Mouse (Mus musculus) stomach, embryonic 16.5 days (tissue): Measurements from ENCODE around the gene Bbs9. TPM values are rescaled to one million over a fixed set of nuclear protein-coding genes. Genes with fewer than 3 reads are reported as not detected.

Experiments used
- ATAC-seq: fragments of 200-750 bp; cut with Nextera tagmentation; 2 replicates; pipeline ENCODE4 v1.8.0; 2017; ENCODE audit warnings: moderate number of reproducible peaks, moderate TSS enrichment; ENCODE audit not compliant: insufficient read depth, low FRiP score
- H3K27ac ChIP-seq: fragments of 300-500 bp; sonication (generic); 2 replicates; pipeline ENCODE4 v1.5.1; 2014; ENCODE audit warnings: low read length
- H3K27me3 ChIP-seq: fragments of 300-500 bp; sonication (generic); 2 replicates; pipeline ENCODE4 v1.6.1; 2014; ENCODE audit warnings: low read length, control low read depth, mixed read lengths; ENCODE audit not compliant: control insufficient read depth, insufficient read depth
- H3K36me3 ChIP-seq: fragments of 300-500 bp; sonication (generic); 2 replicates; pipeline ENCODE4 v1.6.1; 2014; ENCODE audit warnings: low read length; ENCODE audit not compliant: control insufficient read depth, insufficient read depth
- H3K4me1 ChIP-seq: fragments of 300-500 bp; sonication (generic); 2 replicates; pipeline ENCODE4 v1.6.1; 2014; ENCODE audit warnings: low read length, control low read depth, mixed read lengths; ENCODE audit not compliant: control insufficient read depth, insufficient read depth
- H3K4me2 ChIP-seq: fragments of 300-500 bp; sonication (generic); 2 replicates; pipeline ENCODE4 v1.6.1; 2014; ENCODE audit warnings: low read depth, low read length, mixed read lengths
- H3K4me3 ChIP-seq: fragments of 300-500 bp; sonication (generic); replicated peaks from 2 replicates; pipeline ENCODE4 v1.5.1; 2014; ENCODE audit warnings: mild to moderate bottlenecking, low read length
- H3K9ac ChIP-seq: fragments of 300-500 bp; sonication (generic); 2 replicates; pipeline ENCODE4 v1.6.1; 2014; ENCODE audit warnings: low read length
- H3K9me3 ChIP-seq: fragments of 300-500 bp; sonication (generic); replicated peaks from 2 replicates; pipeline ENCODE4 v1.6.1; 2016; ENCODE audit warnings: low read length, control low read depth; ENCODE audit not compliant: control insufficient read depth
- WGBS: fragments of 180-500 bp; shearing (Covaris S2); extraction: QIAGEN DNeasy Blood & Tissue Kit; methylation state at CpG from one replicate; pipeline ENCODE4 v1.1.7; 2014; 5-methylcytosine and 5-hydroxymethylcytosine counted together
- polyA plus RNA-seq: library from polyadenylated mRNA; unstranded; fragments of >200 nt; fragmentation: Nextera tagmentation; extraction: Ambion mirVana; gene quantifications from 2 replicates; pipeline ENCODE4 v1.2.1, GENCODE M21; 2015

The Bbs9 gene
- polyA plus RNA-seq, 1 experiment from 2014 or later, result 12.2 TPM

DNA sequence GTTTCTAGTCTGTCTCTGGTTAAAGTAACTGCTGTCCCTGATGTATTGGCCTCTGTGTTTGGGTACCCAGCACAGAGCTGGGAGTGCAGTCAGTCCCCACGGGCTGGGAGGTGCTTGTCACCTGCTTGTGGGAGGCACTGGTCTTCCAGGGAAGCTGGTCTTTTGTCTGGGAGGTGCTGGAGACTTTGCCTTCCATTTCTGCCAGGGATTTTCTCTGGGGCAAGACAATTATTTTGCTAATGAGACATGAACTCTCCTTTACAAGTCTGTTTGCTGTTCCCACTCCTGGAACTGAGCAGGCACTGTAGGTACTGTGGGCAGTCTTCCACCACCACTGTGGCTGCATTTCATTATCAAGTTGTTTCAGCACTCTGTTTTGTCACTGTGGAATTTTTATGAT lies 223.0 kb downstream of the Bbs9 start:
- H3K4me3 ChIP-seq, result no peak overlapping the region
- no peak overlapping the region for H3K4me2 ChIP-seq
- H3K27me3 ChIP-seq, result no peaks in the 10 kb centered on the region
- H3K9ac ChIP-seq, result no peak overlapping the region
- H3K9me3 ChIP-seq, result no peaks in the 10 kb centered on the region; the same call in 1 of the 2 replicates
- H3K27ac ChIP-seq, result no peak overlapping the region
- no peak for ATAC-seq
- 25% methylated on average over 1 of the region's 1 CpGs for WGBS
- no peaks in the 10 kb centered on the region for H3K4me1 ChIP-seq
- no peaks in the 10 kb centered on the region for H3K36me3 ChIP-seq

DNA sequence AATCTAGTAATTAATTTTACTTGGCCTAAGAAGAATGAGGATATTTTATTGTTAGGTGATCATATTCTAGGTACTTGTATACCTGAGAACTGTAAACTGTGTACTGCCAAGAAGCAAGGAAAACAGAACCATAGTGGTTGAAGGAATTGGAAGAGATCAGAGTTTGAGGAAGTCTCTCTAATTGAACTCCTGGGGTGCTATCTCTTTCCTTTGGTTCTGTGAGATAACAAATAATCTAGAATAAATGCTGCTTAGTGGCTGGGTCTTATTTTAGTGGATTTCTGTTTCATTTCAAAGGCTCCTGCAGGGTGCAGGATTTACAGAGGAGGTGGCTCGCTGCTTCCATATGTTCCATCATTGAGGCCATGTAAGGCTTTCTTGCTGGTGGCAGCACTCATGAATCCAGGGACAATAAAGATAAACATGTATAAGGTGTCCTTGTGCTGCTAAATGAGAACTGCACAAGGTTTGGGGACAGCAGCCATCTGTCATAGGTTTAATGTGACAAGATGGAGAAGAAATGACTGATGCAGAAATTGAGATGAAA lies 226.6 kb downstream of the Bbs9 start:
- Histone ChIP-seq H3K36me3 (no peaks in the 10 kb centered on the region), H3K9me3 (no peaks in the 10 kb centered on the region; the same call in 1 of the 2 replicates), H3K27ac (no peak overlapping the region), H3K4me1 (no peaks in the 10 kb centered on the region), H3K4me2 (no peak overlapping the region), H3K9ac (no peak overlapping the region), H3K27me3 (no peaks in the 10 kb centered on the region), H3K4me3 (no peak overlapping the region)
- no peak for ATAC-seq
- 84% methylated on average over 1 of the region's 1 CpGs for WGBS

DNA sequence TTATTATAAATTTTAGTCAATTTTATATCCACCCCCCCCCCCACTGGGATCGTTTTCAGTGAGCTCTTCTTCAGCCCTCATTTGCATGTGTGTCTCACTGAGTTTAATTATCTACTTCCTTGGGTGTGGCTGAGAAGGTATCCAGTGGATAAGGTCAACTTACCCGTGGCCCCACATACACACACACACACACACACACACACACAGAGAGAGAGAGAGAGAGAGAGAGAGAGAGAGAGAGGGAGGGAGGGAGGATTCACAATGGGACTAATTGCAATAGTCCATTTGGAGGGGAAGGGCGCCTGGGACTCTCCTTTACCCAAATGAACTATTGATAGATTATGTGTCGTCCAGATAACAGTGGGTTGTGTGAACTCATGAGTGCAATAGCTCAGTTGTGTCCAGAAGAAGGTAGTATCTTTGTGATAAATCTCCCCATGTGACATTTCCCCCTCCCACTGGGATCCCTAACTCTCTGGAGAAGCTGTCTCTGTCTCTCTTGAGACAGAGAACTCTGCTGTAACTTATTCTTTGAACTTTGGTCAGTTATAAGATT lies 227.4 kb downstream of the Bbs9 start:
- Histone ChIP-seq H3K9ac (no peak overlapping the region), H3K27me3 (no peaks in the 10 kb centered on the region), H3K4me2 (no peak overlapping the region), H3K36me3 (no peaks in the 10 kb centered on the region), H3K27ac (no peak overlapping the region), H3K9me3 (no peaks in the 10 kb centered on the region; the same call in 1 of the 2 replicates), H3K4me3 (no peak overlapping the region), H3K4me1 (no peaks in the 10 kb centered on the region)
- WGBS, result 79% methylated on average over 4 of the region's 4 CpGs
- ATAC-seq, result no peak

DNA sequence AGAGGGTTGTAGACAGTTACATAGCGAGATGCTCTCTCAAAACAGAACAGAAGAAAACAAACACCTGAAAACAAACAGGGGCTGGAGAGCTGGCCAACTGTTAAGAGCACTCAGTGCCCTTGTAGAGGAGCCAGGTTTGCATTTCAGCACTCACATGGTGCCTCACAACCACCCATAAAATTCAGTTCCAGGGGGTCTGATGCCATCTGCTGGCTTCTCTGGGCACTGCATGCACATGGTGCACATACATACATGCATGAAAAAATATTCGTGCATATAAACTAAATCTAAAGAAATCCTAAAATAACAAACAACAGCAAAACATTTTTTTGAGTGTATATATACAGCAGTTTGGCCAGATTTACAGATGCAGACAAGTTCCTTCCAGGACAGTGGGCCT lies 228.0 kb downstream of the Bbs9 start:
- H3K9ac ChIP-seq, result no peak overlapping the region
- no peaks in the 10 kb centered on the region for H3K27me3 ChIP-seq
- no peaks in the 10 kb centered on the region for H3K36me3 ChIP-seq
- H3K4me1 ChIP-seq, result no peaks in the 10 kb centered on the region
- no peak overlapping the region for H3K4me3 ChIP-seq
- WGBS, result 93% methylated on average over 2 of the region's 2 CpGs
- ATAC-seq, result no peak
- no peaks in the 10 kb centered on the region; the same call in 1 of the 2 replicates for H3K9me3 ChIP-seq
- H3K27ac ChIP-seq, result no peak overlapping the region
- no peak overlapping the region for H3K4me2 ChIP-seq

DNA sequence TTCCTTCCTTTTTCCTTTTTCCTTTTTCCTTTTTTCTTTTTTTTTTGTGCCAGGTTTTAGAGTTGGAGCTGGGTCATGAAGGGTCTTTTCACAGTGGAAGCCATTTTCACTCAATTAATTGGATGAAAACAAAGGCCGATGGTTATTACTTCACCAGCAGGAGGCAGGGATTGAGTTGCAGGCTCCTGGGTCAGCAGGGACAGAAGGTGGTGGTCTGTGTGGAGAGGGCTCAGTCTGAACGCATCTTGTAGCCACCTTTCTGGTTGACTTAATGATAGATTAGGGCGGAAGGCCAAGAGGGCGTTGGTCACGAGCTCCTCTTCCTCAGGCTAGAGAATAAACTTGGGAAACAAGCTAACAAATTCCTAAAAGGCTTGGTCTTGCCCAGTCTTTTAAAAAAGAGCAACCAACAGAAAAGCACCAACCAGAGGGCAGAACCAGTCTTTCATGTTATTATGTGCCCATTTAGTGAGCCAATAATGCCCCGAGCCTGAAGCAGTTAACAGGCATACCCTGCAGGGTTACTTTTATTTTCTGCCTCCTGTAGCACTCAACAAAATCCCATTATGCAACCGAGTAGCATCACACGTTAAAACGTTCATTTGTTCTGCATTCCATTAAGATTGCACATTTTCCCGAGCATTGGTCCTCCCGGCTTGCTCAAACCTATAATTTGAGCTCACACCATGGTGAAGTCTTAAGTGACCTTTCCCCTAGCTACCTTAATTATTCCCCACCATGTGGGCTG lies 231.8 kb downstream of the Bbs9 start:
- H3K27ac ChIP-seq, result no peak overlapping the region
- WGBS, result 74% methylated on average over 11 of the region's 11 CpGs
- no peaks in the 10 kb centered on the region for H3K36me3 ChIP-seq
- no peak overlapping the region for H3K4me2 ChIP-seq
- ATAC-seq, result no peak
- H3K4me3 ChIP-seq, result no peak overlapping the region
- H3K9ac ChIP-seq, result no peak overlapping the region
- H3K9me3 ChIP-seq, result no peaks in the 10 kb centered on the region; the same call in 1 of the 2 replicates
- H3K27me3 ChIP-seq, result no peaks in the 10 kb centered on the region
- no peaks in the 10 kb centered on the region for H3K4me1 ChIP-seq

DNA sequence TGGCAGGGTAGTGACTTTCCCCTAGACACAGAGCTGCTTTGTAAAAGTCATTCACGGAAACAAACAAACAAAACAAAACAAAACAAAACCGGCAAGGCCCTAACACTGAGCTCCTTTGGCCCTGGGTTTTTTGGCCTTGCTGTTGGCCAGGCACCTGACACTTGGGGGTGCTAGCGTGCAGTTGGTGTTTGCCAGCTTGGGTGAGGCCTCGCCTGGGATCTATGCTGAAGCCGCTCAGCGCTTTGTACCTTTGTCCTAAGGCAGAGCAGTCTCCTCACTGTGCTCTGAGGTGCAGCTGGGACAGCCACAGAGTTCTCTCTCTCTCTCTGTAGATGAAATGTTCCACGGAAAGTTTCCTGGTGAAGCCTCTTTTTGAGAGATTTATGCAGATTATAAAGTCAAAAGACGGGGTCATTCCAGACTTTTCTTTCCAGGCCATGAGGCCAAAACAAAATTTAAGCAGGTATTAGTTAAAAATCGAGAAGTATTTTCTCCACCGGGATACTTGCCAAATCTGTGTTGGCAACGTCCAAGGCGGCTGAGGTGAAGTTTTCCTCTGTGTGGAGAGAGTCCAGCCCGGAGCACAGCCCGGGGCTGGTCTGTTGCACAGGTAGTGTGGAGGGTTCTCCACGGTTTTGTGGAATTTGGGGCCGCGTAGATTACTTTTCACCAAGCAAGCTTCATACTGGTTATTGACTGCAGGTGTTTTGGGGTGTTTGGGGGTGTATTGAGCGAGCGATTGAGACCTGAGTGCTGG lies 233.6 kb downstream of the Bbs9 start:
- no peak overlapping the region for H3K9ac ChIP-seq
- no peak overlapping the region; the same call in 1 of the 2 replicates for H3K27ac ChIP-seq
- WGBS, result 44% methylated on average over 19 of the region's 19 CpGs
- H3K27me3 ChIP-seq, result no peaks in the 10 kb centered on the region
- no peak overlapping the region for H3K4me3 ChIP-seq
- no peaks in the 10 kb centered on the region for H3K9me3 ChIP-seq
- H3K4me1 ChIP-seq, result 0 out of 2 replicates have a peak, but pooled peaks cover 3% of the 10 kb centered on the region
- ATAC-seq, result peak; percentile 69; the same call in 1 of the 2 replicates
- H3K36me3 ChIP-seq, result no peaks in the 10 kb centered on the region
- H3K4me2 ChIP-seq, result no peak overlapping the region

DNA sequence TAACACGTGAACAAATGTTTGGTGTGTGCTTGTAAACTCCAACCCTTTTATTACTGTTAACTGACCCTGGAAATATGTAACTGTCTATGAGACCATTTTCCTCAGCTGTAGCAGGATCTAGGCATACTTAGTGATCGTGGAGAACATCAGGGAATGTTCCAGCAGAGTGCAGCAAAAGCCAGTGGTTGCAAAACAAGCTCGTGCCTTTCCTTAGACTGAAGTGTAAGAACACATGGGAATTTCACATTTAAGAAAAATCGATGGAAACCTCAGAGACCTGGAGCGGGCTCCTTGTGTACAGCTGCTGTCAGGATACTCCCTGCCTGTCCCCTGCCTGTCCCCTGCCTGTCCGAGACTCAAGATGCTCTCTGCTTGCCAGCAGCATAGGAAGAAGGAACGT lies 234.5 kb downstream of the Bbs9 start:
- 66% methylated on average over 7 of the region's 7 CpGs for WGBS
- no peaks in the 10 kb centered on the region for H3K36me3 ChIP-seq
- H3K27ac ChIP-seq, result no peak overlapping the region
- H3K9ac ChIP-seq, result no peak overlapping the region
- no peak overlapping the region for H3K4me3 ChIP-seq
- no peaks in the 10 kb centered on the region for H3K9me3 ChIP-seq
- H3K27me3 ChIP-seq, result no peaks in the 10 kb centered on the region
- 0 out of 2 replicates have a peak, but pooled peaks cover 3% of the 10 kb centered on the region for H3K4me1 ChIP-seq
- ATAC-seq, result no peak
- no peak overlapping the region for H3K4me2 ChIP-seq

DNA sequence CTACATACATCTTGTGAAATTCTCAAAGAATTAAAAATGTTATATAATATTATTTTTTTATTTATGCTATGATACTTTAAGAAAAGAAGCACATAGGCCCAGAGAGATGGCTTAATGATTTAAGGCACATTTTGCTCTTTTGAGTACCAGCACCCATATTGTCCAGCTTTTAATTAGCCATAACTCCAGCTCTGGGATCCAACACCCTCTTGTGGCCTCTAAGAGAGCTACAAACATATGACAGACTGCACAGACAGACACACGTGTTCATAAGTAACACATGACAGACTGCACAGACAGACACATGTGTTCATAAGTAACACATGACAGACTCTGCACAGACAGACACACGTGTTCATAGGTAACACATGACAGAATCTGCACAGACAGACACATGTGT lies 235.8 kb downstream of the Bbs9 start:
- Histone ChIP-seq H3K27ac (no peak overlapping the region), H3K9ac (no peak overlapping the region), H3K27me3 (no peaks in the 10 kb centered on the region), H3K4me3 (no peak overlapping the region), H3K36me3 (no peaks in the 10 kb centered on the region), H3K9me3 (no peaks in the 10 kb centered on the region), H3K4me1 (0 out of 2 replicates have a peak, but pooled peaks cover 3% of the 10 kb centered on the region), H3K4me2 (no peak overlapping the region)
- no peak for ATAC-seq
- WGBS, result 85% methylated on average over 2 of the region's 2 CpGs

DNA sequence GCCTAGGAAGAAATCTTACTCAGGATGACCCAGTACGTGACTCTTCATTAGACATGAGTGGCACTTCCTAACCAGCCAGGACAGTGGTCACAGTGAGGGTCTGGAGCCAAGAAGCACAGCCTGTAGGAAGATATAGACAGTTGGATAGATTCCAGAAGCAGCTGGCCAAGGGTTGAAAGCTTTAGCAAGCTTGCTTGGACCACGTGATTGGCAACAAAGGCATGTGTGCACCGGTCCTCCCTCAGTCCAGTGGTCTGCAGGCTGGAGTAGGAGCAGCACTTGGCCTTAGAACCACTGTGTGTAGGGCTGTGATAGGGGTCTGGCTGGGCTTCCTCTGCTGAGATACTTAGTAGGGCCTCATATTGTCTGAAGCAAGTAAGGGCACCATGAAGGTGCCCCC lies 237.2 kb downstream of the Bbs9 start:
- ATAC-seq, result no peak
- H3K4me3 ChIP-seq, result no peak overlapping the region
- 63% methylated on average over 3 of the region's 3 CpGs for WGBS
- H3K4me2 ChIP-seq, result no peak overlapping the region
- H3K27ac ChIP-seq, result no peak overlapping the region
- H3K9me3 ChIP-seq, result no peaks in the 10 kb centered on the region
- no peaks in the 10 kb centered on the region for H3K27me3 ChIP-seq
- H3K36me3 ChIP-seq, result no peaks in the 10 kb centered on the region
- no peak overlapping the region for H3K9ac ChIP-seq
- H3K4me1 ChIP-seq, result 0 out of 2 replicates have a peak, but pooled peaks cover 3% of the 10 kb centered on the region
